Mouse (Mus musculus): Measurements from ENCODE around the gene Grm7.

Gene Grm7

DNA sequence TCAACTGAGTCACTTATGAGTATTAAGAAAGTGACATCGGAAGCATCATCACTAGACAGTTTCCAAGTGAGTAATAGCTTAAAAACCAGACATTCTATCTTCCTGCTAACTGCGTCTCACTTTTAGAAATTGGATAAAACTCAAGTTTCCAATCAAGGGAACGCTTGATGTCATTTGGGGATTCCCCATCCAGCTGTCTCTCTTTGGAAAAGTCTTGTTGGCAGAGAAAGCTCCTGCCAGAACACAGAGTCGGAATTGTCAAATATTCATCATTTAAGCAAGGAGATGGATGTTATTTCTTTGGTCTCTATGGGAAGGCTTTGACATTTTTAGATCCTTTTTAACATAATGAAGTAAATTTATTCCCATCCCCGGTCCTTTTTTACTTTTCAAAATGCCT, 336.6 kb downstream of the Grm7 start:
- DNase-seq (ENCODE audit: low spot score), result no peak

DNA sequence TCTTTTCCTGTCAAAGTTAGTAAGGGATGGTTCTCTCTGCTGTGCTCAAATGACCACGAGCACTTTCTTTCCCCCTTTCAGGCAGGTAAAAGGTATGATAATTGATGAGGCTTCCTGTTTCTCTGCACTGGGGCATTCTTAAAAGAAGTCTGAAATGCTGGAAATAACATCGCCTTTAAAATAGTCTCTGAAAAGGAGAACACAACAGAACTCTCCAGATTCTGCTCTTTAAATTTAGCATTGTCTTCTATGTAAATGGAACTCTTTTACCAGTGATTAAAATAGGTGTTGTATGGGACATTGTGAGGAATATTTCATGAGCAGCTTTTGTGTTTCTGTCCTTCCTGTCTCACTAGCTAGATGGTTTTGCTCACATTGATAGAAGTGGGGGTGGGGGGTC, 393.7 kb downstream of the Grm7 start:
- no peak for DNase-seq (ENCODE audit: low spot score)

DNA sequence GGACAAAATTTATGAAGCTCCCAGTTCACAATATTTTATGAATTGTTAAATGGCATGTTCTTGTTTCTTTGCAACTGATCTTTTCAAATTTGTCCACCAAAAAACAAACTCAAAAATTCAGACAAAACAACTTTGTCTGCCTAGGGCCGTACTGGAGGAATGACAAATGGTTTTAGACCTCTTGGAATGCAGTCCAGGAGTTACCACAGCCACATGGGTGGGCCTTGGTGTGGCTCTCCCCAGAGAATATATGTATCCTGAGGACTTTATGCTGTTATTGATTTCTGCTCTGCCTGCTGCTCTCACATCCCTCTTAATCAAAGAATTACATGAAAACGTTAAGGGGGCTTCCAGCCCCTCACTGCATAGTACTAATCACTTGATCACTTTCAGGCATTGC, 400.5 kb downstream of the Grm7 start:
- DNase-seq (ENCODE audit: low spot score), result no peak

DNA sequence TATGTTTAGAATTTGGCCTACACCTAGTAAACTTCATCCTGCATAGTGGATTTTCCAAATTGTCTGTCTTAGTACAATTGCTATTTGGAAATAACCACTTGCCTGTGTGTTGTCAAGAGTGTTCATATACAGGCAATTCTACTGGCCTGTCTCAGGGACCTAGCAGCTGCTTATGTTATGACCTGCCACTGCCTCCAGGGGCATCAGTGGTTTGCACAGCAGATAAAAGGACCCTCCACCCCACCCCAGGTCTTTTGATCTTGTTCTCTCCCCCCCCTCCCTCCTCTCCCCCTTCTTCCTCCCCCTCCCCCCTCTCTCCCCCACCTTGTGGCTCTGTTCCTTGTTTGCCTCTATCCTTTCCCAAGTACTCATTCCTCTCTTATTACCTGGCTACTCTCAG, 403.9 kb downstream of the Grm7 start:
- no peak for DNase-seq (ENCODE audit: low spot score)

DNA sequence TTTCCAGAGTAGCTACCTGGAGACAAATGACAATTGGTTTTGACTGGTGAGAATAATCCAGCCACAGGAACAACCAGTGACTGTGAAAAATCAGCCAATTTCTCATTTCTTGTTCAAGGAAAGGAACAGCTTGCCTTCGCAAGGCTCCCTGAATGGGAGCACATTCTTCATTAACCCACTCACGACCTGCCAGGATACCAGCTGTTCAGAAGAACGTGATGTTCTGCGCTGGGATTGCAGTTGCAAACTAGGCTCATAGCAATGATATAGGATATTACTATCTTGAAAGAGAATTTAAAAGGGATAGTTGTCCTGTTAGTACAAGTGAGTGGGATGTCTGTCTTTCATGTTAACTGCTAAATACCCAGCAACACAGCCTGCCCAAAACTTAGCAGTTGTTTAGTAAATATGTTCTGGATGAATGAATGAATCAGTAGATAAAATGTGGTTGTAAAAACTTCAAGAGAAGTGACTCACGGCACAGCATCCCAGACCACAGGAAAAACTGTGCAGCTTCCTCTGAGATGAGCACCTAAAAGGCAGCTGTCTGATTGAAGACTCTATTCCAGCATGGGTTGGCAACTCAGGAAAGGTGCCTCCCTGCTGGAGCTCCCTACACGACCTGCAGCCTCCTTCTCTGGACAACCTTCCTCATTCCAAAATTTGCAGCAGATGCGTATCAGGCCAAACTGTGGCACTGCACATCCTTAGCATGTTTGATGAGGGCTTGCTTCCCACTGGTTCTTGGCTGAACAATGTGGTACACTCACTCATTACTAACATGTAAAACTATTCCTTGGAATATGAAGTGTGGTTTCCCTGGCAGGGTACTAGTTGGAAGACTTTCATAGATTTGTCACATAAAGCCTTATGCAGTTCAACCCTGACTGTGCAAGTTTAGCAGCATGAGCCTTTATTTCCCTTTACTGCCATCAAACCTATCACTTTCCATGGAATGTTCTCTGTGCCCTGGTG, 408.9 kb downstream of the Grm7 start:
- no peak for DNase-seq (ENCODE audit: low spot score)

DNA sequence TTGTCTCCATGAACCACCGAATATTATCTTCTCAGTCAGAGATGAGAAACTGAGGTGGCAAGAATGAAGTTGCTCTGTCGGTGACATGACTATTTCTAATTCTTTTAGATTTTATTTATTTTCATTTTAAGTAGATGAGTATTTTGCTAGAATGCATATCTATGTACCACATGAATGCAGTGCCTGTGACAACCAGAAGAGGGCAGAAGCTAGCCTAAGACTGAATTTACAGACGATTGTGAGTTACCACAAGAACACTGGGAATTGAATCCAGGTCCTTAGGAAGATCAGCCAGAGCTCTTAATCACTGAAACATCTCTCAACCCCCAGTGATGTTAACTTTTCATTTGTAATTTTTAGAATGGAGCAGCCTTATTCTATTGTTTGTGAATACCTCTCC, 412.4 kb downstream of the Grm7 start:
- DNase-seq (ENCODE audit: low spot score), result no peak

DNA sequence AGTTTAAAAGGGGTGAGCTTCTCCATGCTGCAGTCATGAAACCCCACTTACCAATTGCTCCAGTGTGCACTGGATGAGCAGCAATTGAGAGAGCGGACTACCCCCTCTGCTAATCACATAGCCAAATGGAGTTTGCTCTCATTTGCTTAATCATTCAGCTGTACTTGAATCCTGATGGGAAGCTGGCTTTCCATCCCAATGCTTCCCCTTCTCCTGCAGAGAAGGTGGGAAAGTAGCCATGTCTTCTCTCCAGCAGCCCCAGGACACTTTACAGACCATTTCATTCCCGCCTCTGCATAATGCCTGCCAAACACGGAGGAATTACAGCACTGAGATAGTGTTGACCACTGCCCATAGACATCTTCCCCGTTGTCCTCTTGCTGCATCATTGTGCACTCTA, 414.6 kb downstream of the Grm7 start:
- DNase-seq (ENCODE audit: low spot score), result no peak

DNA sequence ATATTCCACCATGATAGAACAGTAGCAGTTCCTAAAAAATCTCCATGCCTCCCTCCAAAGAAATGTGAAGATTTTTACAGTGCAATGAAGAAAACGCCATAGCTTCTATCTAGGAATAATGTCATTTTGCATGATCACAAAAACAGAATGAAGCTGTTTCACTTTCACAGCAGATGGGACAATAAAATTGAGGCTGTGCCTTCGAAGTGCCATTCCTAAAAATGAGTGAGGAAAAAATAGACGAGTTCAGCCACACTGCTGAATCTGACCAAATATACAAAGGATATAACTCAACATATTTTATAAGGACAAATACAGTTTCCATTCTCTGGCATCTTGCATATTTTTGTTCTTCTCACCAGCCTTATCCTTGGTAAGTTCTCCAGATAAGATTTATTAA, 439.2 kb downstream of the Grm7 start:
- no peak for DNase-seq (ENCODE audit: low spot score)

DNA sequence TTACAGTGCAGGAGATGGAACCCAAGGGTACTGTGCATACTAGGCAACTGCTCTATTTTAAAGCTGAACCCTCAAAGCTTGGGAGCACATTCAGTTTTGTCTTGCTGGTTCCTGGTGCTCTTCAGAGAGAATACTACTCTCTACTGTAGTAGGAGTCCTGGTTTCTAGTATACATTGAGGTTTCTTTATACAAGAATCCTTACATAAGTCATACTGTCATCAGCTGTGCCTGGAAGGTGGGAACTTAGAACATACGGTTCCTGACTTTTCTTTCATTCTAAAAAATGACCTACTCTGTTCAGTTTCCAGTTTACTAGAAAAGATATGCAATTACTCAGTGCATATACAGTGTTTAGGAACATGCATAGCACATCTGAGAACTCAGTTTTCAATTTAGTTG, 449.4 kb downstream of the Grm7 start:
- no peak for DNase-seq (ENCODE audit: low spot score)

DNA sequence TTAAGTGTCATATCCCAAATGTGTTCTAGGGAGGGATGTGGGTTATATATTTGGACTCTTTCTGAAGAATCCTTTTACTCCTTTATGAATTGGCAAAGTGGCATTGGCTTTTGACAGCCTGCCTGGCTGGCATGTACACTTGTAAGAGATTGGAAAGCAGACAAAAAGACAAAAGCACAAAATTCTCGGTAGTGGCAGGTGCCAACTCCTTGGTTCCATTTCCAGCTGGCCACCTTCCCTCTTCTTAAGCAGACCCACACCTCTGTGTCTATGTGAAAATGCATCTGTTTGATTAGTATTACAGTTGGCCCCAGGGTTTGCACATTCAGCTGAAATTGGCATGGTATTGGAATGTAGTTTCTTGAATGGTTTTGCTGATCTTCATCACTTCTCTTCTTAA, 460.1 kb downstream of the Grm7 start:
- no peak for DNase-seq (ENCODE audit: low spot score)

DNA sequence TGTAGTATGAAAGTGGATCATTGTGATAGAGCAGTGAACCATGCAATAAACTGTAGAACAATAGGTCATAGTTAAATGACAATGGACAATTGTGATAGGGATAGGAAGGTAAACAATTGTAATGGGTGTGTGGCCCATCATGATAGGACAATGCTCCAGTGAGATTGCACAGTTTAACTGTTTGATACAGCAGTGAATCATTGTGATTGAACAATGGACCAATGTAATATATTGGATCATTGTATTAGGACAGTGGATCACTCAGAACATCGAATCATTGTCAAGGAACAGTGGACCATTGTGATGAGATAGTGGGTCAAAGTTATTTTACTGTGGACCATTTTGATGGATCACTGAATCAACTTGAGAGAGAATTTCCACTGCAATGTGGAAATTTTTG, 515.7 kb downstream of the Grm7 start:
- DNase-seq (ENCODE audit: low spot score), result peak; percentile 45

DNA sequence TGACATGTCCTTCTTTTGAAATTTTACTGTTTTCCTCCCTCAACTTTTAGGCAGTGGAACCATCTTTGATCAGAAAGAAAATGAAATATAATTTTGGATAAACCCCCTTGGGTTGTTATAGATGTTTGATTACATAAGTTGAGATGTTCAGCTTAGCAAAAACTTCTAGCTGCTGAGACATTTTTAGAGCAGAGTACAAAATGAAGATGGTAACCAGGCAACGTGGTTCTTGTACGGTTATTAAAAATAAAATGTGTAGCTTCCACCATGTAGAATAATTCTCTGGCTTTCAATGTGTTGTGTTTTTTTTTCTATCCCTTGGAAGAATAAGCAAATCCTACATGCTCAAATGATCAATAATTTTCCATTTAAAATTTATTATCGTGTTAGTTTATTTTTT, 550.0 kb downstream of the Grm7 start:
- no peak for DNase-seq (ENCODE audit: low spot score)

DNA sequence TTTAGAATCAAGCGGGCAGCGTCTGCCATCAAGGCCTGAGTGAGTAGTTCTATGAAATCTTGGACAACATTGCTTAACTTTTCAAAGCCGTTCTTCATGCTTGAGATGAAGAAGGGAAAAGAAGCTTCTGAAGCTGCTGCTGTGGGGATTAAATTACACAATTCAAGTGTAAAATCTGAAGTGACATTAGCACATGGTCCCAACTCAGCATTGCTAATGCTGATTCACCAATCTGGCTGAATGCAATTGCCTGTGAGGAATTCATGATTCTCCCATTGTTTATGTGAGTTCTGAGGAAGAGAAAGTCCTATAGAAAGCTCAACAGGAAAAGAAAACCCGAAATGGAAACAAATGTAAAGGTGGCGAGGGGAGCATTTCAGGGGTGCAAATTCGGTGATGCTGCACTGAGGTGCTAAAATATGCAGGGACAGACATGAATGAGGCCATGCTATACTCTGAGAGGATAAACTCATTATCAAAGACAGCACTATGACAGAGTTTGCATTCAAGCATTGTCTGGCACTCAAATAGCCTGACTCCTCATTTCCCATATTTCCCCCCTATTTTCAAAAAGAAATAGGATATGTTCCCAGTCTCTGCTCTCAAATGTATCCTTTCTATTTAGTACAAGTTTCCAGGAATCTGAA, 575.8 kb downstream of the Grm7 start:
- peak; percentile 84 for DNase-seq (ENCODE audit: low spot score)

DNA sequence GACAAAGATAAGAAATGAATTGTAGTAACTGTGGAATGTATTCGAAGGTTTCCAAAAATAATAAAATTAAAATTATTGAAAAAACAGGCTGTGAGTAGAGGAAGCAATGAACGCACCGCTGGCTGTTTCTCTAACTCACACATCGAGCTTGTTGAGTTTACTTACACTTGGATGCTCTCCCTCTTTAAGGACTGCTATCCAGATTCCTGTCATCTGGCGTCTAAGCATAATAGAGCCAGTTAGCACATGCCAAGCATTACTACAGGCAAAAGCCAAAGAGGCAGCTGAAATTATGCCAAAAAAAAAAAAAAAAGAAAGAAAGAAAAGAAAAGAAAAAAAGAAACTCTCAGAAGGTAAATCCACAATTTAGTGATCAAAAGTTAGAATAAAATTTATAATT, 609.8 kb downstream of the Grm7 start:
- DNase-seq (ENCODE audit: low spot score), result no peak

DNA sequence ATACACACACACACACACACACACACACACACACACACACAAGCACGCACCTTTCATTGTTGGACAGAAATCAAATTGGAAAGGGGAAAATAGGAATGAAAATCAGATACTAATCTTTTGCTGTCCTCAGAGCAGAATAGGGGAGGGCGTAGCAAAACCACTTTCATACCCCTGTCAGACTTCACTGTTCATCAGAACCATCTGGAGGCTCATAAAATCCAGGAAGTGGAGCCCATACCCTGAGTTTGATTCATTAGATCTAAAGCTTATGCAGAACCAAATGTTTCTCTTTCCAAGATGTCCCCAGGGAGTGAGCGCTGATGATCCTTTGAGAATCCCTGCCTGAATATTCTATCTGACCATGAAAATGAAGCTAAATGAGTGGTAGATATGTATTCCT, 611.6 kb downstream of the Grm7 start:
- DNase-seq (ENCODE audit: low spot score), result no peak

DNA sequence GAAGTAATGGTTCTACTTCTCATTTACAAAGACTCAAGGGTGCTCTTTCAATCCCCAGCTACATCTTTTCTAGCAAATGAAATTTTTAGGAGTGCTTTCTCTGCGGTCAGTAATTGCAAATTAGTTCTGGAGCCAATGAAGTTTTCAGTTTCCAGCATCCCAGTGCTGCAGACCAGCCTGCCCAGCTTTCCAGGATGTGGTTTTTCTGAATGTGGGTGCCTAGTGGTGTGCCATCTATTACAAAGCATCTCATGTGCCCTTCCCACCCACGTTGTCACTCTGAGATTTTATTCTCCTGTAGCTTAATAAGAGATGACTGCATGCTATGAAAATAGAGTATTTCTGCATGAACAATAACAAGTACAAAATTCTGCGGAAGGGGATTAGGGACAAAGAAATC, 612.9 kb downstream of the Grm7 start:
- DNase-seq (ENCODE audit: low spot score), result no peak

DNA sequence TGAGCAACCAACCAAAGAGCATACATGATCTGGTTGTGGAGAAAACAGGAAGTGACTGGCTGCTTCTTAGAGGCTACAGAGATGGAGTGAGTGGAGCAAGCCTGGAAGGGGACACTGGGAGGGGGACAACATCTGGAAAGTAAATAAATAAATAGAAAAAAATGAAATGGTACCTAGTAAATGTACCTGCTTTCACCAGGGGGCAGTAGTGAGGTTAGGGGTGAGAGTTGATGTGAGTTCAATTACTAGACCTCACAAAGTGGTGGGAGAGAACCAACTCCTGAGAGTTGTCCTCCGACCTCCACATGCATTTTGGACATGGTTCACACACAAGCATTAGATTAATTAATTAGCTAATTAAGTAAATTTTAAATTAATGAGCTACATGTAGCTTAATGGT, 615.8 kb downstream of the Grm7 start:
- DNase-seq (ENCODE audit: low spot score), result no peak

DNA sequence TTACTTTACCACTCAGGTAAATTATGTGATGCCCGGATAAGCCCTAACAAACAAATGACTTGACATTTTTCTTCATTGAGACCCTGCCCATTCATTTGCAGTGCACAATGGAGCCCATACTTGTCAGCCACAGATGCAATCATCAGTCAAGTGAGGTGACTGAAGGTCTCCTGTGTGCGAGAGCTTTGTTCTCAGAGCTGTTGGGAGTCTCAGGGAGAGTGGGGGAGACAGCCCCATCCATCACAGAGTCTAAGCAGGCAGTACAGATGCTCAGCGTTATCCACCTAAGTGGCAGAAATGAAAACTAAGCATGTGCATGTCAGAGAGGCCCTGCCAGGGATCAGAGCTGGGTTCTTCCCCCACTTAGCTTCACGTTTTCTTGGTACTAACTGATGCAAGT, 631.3 kb downstream of the Grm7 start:
- no peak for DNase-seq (ENCODE audit: low spot score)

DNA sequence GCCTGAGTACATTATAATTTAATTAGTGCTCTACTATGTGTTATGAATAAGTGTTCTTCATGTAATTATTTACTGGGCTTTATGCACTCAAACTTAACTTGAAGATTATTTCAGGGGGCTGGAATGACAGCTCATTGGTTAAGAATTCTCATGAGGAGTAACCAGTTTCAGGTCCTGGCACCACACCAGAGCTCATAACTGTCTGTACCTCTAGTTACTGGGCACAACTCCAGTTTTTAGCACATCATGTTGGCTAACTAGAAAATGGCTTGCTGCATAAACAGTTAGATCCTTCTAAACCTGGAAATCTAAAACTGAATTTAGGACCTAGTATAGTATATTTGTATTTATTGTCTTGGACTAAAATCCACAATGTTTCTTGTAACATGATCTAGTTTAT, 633.1 kb downstream of the Grm7 start:
- no peak for DNase-seq (ENCODE audit: low spot score)

DNA sequence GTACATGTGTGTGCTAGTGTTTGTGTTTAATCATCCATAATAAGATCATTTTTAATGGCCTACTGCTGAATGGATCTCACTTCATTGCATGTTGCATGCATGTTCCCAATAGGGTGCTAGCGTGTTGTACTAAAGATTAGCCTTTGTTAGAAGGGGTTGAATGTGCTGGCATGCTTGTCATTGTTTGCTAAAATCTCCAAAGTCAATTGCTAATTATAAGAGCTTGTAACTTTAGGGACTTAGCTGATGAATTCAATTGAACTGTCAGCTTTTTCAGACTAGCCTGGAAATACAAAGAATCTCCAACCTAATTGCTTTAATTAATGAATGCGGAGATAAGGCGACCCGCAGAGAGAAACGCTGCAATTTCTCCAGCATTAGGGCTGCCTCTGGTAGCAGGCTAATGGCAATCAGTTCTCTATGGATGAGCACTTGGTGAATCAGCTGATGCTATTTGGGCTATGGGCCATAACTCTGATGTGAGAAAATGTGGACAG, 648.2 kb downstream of the Grm7 start:
- DNase-seq (ENCODE audit: low spot score), result peak; percentile 82

DNA sequence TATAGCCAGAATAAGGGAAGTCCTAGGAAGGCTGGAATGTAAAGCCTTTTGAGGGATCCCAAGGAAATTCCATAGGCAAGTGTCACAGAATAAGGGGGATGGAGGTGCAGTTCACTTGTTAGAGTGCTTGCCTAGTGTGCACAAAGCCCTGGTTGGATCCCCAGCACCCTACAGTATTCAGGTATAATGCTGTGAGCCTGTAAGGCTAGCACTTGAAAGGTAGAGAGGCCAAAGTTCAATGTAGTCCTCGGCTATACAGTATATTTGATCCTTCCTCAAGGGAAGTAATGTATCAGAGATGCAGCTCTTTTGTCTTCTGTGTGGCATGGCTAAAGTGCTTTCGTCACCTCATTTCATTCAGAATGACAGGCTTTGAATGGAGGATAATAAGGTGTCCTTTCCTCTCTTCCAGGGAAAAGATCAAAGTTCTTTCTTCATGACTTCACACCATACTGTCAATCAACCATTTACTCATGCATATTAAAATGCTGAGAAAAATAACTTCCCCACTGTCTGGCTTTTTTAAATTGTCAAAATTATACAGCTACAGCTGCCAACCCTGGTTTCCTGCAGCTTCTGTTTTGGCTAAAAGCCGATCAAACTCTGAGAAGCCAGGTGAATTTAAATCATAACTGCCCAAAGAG, 658.7 kb downstream of the Grm7 start:
- DNase-seq (ENCODE audit: low spot score), result no peak

DNA sequence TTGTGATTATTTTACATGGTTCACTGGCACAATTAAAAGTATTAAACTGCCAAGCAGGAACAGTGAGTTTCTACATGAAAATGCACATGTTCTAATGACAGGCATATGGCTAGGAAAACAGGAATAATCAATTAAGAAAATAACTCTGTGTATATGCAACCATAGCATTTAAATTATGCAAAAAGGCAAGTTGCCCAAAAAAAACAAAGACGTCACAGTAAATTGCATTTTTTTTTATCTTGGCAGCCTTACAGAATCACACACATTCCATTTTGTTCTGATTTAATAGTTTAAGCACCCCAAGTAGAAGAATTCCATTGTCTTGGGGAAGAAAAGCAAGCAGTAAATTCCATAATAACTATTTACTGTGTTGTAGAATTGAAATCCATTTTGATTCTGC, 716.3 kb downstream of the Grm7 start:
- DNase-seq (ENCODE audit: low spot score), result no peak

DNA sequence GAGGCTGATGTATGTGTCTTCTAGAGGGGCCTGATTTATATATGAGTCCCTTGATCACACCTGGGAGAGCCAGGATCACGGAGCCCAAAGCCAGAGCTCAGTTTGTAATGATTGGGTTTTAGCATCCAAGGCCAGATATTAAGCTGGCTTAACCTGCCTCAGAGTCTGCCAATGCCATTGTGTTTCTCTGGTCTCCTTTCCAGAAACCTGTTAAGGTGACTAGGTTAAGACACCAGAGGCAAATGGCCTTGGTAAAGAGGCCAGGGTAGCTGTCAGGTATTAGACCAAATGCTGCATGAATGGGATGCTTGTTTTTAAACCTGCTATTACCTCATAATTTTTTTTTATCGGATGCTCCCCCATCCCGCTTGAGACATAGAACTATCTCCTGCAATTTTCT, 722.7 kb downstream of the Grm7 start:
- no peak for DNase-seq (ENCODE audit: low spot score)

Data from retina, embryonic 14.5 days (tissue).